Mouse (Mus musculus): ENCODE data around the gene Capn9. TPM values are rescaled to one million over a fixed set of nuclear protein-coding genes. Genes with fewer than 3 reads are reported as not detected.

Capn9 gene
- polyA plus RNA-seq, 1 experiment from 2014 or later = 0.07 TPM

DNA sequence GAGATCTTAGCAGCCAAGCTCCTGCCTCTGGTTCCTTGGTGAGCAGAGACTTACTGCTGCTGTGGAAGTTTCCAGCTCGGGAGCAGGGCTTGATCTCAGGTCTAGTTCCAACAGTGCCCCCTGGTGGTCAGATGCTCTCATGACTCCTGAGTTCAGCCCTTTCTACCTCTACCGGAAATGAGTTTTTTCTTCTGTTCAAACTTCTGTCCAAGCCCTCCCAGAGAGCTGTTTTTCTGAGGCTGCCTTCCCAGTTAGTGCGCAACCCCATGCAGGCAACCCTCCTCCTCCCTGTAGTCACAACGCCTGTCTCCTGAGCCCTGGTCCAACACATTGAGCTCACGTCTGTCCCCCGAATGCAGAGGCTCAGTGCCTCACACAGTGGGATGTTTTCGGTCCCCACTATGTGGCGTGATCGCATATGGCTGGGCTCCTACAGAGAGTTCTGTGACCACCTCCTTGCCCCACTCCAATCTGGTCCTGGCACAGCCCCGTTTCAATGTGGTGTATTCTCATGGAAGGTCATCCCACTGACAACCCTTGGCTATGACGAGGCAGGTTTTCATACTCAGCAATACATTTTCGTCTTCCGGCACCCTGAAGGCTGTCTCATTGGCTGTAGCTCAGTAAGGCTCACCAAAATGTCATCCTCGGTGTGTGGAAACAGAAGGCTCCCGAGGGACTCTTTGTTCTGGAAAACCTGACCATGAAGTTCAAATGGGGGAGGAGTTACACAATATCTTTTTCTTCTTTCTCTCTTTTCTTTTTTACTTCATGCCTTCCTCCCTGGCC is 2.2 kb upstream of the Capn9 start:
- WGBS = 61% methylated on average over 15 of the region's 15 CpGs
- ATAC-seq = peak; percentile 60; the same call in 1 of the 2 replicates

DNA sequence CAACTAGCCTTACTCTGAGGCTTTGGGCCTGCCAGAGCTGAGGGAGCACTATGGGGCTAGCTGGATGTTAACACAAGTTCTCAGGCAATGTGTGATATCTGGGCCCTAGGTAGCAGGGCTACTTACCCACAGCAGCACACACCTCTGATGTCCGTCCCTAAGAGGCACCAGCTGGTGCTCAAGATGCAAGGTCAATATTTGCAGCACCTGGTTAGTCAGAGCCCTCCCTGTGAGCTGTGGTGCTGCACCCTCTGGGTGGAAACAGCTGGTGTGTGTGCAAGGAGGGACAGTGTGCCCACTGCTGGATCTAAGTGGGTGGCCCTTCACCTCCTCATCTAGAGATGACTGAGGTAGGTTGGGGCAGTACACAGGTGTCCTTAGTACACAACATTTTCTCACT is 840 bp downstream of the Capn9 start:
- H3K4me3 ChIP-seq (replicated peaks) = no peak overlapping the region
- no peaks in the 10 kb centered on the region for H3K4me1 ChIP-seq (replicated peaks)
- WGBS = 88% methylated on average over 1 of the region's 1 CpGs
- H3K27ac ChIP-seq = no peak overlapping the region
- H3K36me3 ChIP-seq = no peaks in the 10 kb centered on the region
- H3K4me2 ChIP-seq (replicated peaks) = no peak overlapping the region
- no peak overlapping the region; the same call in 1 of the 2 replicates for H3K9ac ChIP-seq (replicated peaks)
- H3K27me3 ChIP-seq = no peaks in the 10 kb centered on the region
- no peak for ATAC-seq
- H3K9me3 ChIP-seq = no peaks in the 10 kb centered on the region

More for the DNA sequence above, 2.2 kb upstream of the Capn9 start:
- no peak overlapping the region for H3K27ac ChIP-seq
- H3K36me3 ChIP-seq = no peaks in the 10 kb centered on the region
- H3K9me3 ChIP-seq = no peaks in the 10 kb centered on the region
- no peak overlapping the region for H3K4me3 ChIP-seq (replicated peaks)
- no peak overlapping the region for H3K9ac ChIP-seq (replicated peaks)
- H3K27me3 ChIP-seq = no peaks in the 10 kb centered on the region
- H3K4me2 ChIP-seq (replicated peaks) = no peak overlapping the region
- no peaks in the 10 kb centered on the region for H3K4me1 ChIP-seq (replicated peaks)

DNA sequence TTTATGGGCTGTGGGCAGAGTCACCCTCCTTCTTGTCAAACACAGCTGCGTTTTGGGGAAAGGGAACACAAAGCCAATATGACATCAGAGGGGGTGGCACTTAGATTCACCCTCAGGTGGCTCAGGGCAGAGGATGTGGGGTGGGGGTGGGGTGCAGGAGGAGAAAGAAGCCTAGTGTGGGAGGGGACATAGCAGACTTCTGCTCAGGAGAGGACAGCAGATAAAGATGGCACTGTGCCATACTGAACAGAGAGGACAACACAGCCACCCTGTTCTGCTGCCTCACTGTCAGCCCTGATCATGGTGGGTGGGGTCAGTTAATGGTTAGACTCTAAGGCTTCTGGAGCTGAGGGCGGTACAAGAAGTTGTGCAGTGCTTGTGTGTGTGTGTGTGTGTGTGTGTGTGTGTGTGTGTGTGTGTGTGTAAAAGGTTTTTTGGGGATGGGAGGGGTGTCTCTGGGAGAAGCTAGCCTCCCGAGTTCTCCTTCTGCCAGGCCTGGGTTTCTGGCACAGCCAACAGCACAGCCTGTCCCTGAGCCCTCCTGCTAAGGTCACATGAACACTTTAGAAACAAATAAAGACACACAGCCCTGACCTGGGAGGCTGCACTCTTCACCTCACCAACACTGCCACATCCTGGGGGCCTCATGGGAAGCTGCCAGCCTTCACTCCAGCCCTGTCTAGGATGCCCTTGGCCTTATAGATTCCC is 10.0 kb downstream of the Capn9 start:
- no peaks in the 10 kb centered on the region for H3K27me3 ChIP-seq
- no peak overlapping the region for H3K27ac ChIP-seq
- no peak overlapping the region for H3K4me2 ChIP-seq (replicated peaks)
- no peak overlapping the region for H3K9ac ChIP-seq (replicated peaks)
- no peaks in the 10 kb centered on the region for H3K36me3 ChIP-seq
- no peaks in the 10 kb centered on the region for H3K9me3 ChIP-seq
- no peak overlapping the region for H3K4me3 ChIP-seq (replicated peaks)
- WGBS = 72% methylated on average over 2 of the region's 3 CpGs
- ATAC-seq = no peak
- H3K4me1 ChIP-seq (replicated peaks) = no peaks in the 10 kb centered on the region

DNA sequence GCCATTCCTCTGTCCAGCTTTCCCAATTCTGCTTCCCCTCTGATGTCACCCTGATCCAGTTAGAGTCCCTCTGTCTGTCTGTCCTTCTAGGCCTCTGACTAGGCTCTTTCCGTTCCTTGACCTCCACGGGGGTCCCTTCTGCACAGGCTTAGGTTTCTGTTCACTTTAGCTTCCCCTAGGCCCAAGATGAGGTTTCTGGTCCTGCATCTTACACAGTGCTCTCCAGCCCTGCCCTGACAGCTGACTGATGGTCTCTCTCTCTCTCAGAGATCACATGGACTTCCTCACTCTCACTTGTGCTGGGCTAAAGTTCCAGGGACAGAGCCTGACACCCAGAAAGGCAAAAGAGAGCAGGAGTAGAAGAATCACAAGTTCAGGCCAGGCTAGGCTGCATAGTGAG is 10.6 kb downstream of the Capn9 start:
- no peaks in the 10 kb centered on the region for H3K27me3 ChIP-seq
- no peak overlapping the region for H3K27ac ChIP-seq
- no peak overlapping the region for H3K4me2 ChIP-seq (replicated peaks)
- H3K4me3 ChIP-seq (replicated peaks) = no peak overlapping the region
- no peaks in the 10 kb centered on the region for H3K4me1 ChIP-seq (replicated peaks)
- no peaks in the 10 kb centered on the region for H3K36me3 ChIP-seq
- WGBS = 74% methylated on average over 2 of the region's 2 CpGs
- no peak for ATAC-seq
- no peaks in the 10 kb centered on the region for H3K9me3 ChIP-seq
- H3K9ac ChIP-seq (replicated peaks) = no peak overlapping the region

DNA sequence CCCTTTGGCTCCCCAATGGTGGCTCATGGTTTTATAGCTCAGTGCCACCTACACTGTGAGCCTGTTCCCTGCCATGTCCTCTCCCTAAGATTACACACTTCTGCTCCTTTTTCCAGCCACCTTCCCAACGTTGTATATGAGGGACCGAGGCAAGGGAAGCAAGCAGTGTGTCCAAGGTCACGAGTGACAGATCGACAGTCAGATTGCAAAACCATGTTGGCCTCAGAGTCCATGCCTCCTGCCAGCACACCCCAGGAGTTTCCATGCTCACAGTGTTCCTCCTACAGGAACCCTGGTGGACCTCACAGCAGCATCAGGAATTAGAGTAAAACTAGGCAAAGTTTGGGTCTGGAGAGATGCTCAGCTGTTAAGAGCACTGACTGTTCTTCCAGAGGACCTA is 13.5 kb downstream of the Capn9 start:
- Histone ChIP-seq H3K27me3 (no peaks in the 10 kb centered on the region), H3K4me2 (replicated peaks) (no peak overlapping the region), H3K4me3 (replicated peaks) (no peak overlapping the region), H3K36me3 (no peaks in the 10 kb centered on the region), H3K9me3 (no peaks in the 10 kb centered on the region), H3K9ac (replicated peaks) (no peak overlapping the region), H3K27ac (no peak overlapping the region), H3K4me1 (replicated peaks) (no peaks in the 10 kb centered on the region)
- ATAC-seq = no peak
- 77% methylated on average over 4 of the region's 4 CpGs for WGBS

DNA sequence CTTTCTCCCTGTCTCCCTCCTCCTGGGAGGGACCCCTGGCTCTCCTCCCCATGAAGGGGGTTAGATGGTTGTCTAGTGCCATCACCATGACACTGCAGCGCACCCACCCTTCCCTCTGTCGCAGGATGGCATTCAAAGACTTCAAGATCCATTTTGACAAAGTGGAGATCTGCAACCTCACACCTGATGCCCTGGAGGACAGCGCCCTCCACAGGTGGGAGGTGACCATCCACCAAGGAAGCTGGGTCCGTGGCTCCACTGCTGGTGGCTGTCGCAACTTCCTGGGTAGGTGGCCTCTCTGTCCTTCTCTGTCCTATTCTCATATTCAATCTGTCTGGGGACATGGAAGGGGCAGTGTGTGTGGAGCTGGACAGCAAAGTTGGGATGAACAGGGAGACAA is 28.2 kb downstream of the Capn9 start:
- Histone ChIP-seq H3K4me1 (replicated peaks) (no peaks in the 10 kb centered on the region), H3K4me3 (replicated peaks) (no peak overlapping the region), H3K27me3 (no peaks in the 10 kb centered on the region), H3K27ac (no peak overlapping the region), H3K9me3 (no peaks in the 10 kb centered on the region), H3K4me2 (replicated peaks) (no peak overlapping the region), H3K36me3 (no peaks in the 10 kb centered on the region), H3K9ac (replicated peaks) (no peak overlapping the region)
- 76% methylated on average over 5 of the region's 5 CpGs for WGBS
- ATAC-seq = no peak

DNA sequence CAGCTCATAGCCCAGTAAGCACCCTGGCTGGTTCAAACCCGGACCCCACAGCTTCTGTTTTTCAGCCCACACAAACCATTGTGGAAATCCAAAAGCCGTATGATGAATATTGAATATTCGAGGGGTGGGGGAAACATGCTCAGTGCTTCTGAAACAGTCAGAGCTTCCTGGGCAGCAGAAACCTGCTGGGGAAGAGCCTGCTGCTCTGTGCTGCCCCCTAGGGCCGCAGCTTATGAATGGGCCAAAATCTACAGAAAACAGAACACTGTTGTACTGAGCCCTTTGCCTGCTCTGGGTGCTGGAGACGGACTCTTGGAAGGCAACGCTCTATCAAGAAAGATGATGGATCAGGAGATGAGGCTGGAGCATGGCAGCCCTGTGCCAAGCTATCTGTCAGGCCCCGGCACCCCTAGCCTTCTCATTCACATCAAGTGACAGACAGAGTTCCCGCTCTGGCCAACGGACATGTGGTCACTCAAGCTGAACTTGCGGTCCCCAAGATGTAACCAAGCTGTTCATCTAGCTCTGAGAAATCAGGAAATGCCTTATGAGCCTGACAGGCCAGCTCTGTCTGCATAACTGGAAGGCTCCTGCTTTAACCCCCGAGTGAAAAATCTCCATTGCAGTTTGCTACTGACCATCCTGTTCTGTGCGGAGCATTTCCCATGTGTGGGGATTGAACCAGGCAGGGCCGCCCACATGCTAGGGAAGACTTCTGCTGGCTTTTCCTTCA is 32.5 kb downstream of the Capn9 start:
- Histone ChIP-seq H3K27ac (no peak overlapping the region), H3K4me3 (replicated peaks) (no peak overlapping the region)
- 77% methylated on average over 13 of the region's 13 CpGs for WGBS

DNA sequence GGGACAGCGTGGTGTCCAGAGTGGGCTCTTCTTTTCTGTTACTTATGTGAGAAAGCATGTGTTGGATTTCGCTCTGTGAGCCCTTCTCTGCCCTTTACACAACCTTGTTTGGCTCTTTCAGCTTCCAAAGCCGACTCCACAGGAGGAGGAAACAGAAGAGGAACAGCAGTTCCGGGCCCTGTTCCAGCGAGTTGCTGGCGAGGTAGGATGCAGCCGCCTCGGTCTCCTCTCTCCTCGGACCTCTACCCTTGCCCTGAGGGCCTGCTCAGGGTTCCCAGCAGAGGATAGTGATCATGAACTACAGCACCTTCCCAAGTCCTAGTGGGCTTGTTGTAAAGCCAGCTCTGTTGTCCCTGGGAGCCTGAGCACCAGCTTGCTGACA is 33.1 kb downstream of the Capn9 start:
- 82% methylated on average over 9 of the region's 9 CpGs for WGBS
- Histone ChIP-seq H3K27me3 (no peaks in the 10 kb centered on the region), H3K4me1 (replicated peaks) (no peaks in the 10 kb centered on the region), H3K27ac (no peak overlapping the region), H3K36me3 (no peaks in the 10 kb centered on the region), H3K4me2 (replicated peaks) (no peak overlapping the region), H3K4me3 (replicated peaks) (no peak overlapping the region), H3K9me3 (no peaks in the 10 kb centered on the region), H3K9ac (replicated peaks) (no peak overlapping the region)
- no peak for ATAC-seq

More for the DNA sequence above, 32.5 kb downstream of the Capn9 start:
- Histone ChIP-seq H3K4me2 (replicated peaks) (no peak overlapping the region), H3K36me3 (no peaks in the 10 kb centered on the region), H3K9me3 (no peaks in the 10 kb centered on the region), H3K27me3 (no peaks in the 10 kb centered on the region), H3K4me1 (replicated peaks) (no peaks in the 10 kb centered on the region), H3K9ac (replicated peaks) (no peak overlapping the region)
- no peak for ATAC-seq

DNA sequence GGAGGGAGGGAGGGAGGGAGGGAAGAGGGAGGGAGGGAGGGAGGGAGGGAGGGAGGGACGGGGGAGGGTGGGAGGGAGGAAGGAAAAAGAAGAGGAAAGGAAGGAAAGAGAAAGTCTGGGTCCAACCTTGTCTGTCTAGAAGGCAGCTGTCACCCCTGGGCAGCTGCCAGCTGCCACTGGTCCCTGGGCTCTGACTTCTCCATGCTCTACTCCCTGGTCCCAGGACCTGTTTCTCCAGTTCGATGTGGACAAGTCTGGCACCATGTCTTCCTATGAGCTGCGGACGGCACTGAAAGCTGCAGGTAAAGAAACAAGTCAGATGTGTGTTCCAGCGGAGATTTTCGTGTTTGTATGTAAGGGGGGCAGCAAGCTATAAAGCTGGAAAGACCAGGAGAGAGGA is 38.4 kb downstream of the Capn9 start:
- 90% methylated on average over 5 of the region's 6 CpGs for WGBS
- no peaks in the 10 kb centered on the region for H3K36me3 ChIP-seq
- no peak overlapping the region for H3K9ac ChIP-seq (replicated peaks)
- H3K4me2 ChIP-seq (replicated peaks) = no peak overlapping the region
- H3K27me3 ChIP-seq = peaks cover 12% of the 10 kb centered on the region
- peaks cover 5% of the 10 kb centered on the region; the same call in 1 of the 2 replicates for H3K4me1 ChIP-seq (replicated peaks)
- H3K4me3 ChIP-seq (replicated peaks) = no peak overlapping the region
- no peak overlapping the region for H3K27ac ChIP-seq
- no peaks in the 10 kb centered on the region for H3K9me3 ChIP-seq
- no peak for ATAC-seq

DNA sequence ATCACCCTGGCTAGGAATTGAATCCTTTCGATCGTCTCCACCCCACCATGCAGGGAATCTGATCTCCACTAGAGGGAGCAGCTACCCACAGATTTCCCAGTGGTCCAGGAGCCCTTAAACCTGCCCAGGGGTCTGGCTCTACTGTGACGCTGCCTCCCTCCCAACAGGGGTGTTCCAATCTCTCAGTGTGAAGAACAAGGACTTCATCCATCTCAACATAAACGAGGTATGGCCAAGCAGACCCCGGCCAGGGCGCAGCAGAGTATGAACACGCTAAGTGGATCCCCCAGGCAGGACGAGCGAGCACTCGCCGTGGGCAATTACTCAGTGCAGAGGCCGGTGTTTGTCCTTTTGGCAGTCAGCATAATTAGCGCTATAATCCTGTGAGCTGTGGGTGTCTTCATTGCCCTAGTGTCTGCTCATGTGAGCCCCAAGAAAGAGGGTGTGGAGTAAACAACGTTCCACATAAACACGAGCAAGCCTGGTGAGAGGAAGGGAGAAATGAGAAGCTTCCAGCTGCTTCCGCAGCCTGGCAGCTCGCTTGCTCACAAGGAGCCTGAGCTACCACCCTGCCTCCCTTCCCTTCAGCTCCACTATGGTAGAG is 41.5 kb downstream of the Capn9 start:
- 11% methylated on average over 17 of the region's 17 CpGs for WGBS
- Histone ChIP-seq H3K4me2 (replicated peaks) (peak overlapping the region; percentile 53), H3K27ac (no peak overlapping the region), H3K27me3 (peaks cover 12% of the 10 kb centered on the region), H3K4me3 (replicated peaks) (peak overlapping the region; percentile 31), H3K9ac (replicated peaks) (peak overlapping the region; percentile 34), H3K36me3 (no peaks in the 10 kb centered on the region), H3K4me1 (replicated peaks) (peaks cover 9% of the 10 kb centered on the region; the same call in 1 of the 2 replicates), H3K9me3 (no peaks in the 10 kb centered on the region)
- peak; percentile 82 for ATAC-seq

DNA sequence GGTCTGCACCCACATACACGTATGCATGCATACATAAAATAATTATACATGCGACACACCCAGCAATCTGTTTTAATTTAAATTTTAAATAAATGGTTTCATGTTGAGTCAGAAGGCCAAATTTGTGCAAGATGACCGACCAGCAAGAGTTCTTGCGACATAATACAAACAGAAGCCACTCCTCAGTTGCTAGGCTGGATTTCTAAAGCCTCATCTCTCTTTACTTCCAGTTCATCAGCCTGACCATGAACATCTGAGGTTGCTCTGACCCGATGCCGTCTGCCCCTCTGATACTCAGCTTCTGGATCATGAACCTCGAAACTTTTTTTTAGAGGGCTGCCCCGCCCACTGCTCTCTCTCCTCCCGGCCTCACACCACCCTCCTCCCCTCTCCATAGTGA is 42.3 kb downstream of the Capn9 start:
- ATAC-seq = no peak

More for the DNA sequence above, 42.3 kb downstream of the Capn9 start:
- Histone ChIP-seq H3K4me3 (replicated peaks) (no peak overlapping the region), H3K36me3 (no peaks in the 10 kb centered on the region), H3K9ac (replicated peaks) (no peak overlapping the region), H3K4me2 (replicated peaks) (no peak overlapping the region), H3K4me1 (replicated peaks) (peaks cover 9% of the 10 kb centered on the region; the same call in 1 of the 2 replicates), H3K9me3 (no peaks in the 10 kb centered on the region), H3K27me3 (peaks cover 12% of the 10 kb centered on the region), H3K27ac (no peak overlapping the region)
- WGBS = 60% methylated on average over 9 of the region's 9 CpGs
